Mouse (Mus musculus) heart, adult 2 months (tissue): ENCODE measurements around the gene Myct1. TPM values are rescaled to one million over a fixed set of nuclear protein-coding genes. Genes with fewer than 3 reads are reported as not detected.

Experiments
- DNase-seq, 2 experiments: peaks; one replicate each; pipeline ENCODE4 v3.0.0; 2021
- H3K27ac ChIP-seq: fragments of 200-600 bp; 2 replicates; pipeline ENCODE4 v1.8.1; 2022
- H3K27me3 ChIP-seq: fragments of 200-500 bp; 2 replicates; pipeline ENCODE4 v1.6.1; 2012; ENCODE audit warnings: mild to moderate bottlenecking, low read length, inconsistent platforms, mixed read lengths; ENCODE audit not compliant: control insufficient read depth, insufficient read depth
- H3K36me3 ChIP-seq: fragments of 200-500 bp; 2 replicates; pipeline ENCODE4 v1.6.1; 2012; ENCODE audit warnings: low read length, inconsistent platforms; ENCODE audit not compliant: control insufficient read depth, insufficient read depth
- H3K4me1 ChIP-seq: fragments of 200-500 bp; 2 replicates; pipeline ENCODE4 v1.6.1; 2011; ENCODE audit warnings: low read length; ENCODE audit not compliant: control insufficient read depth, insufficient read depth
- H3K4me3 ChIP-seq: fragments of 200-600 bp; 2 replicates; pipeline ENCODE4 v1.8.1; 2022
- H3K79me2 ChIP-seq: fragments of 200-500 bp; replicated peaks from 2 replicates; pipeline ENCODE4 v1.6.1; 2012; ENCODE audit warnings: mild to moderate bottlenecking, inconsistent platforms, low read length, moderate library complexity, mixed read lengths; ENCODE audit not compliant: control insufficient read depth, insufficient read depth
- H3K9ac ChIP-seq: fragments of 200-500 bp; 2 replicates; pipeline ENCODE4 v1.6.1; 2012; ENCODE audit warnings: low read depth, mild to moderate bottlenecking, control low read depth, inconsistent platforms, low read length, mixed read lengths
- CTCF ChIP-seq: fragments of 200-600 bp; IDR thresholded peaks from 2 replicates; pipeline ENCODE4 v1.8.1; 2022; ENCODE audit warnings: antibody characterized with exemption, mild to moderate bottlenecking, moderate library complexity
- EP300 ChIP-seq: fragments of 200-500 bp; IDR thresholded peaks from 2 replicates; pipeline ENCODE4 v1.6.1; 2011; ENCODE audit warnings: low read depth, low read length, control low read depth; ENCODE audit not compliant: insufficient read depth
- POLR2A ChIP-seq: fragments of 200-500 bp; IDR thresholded peaks from 2 replicates; pipeline ENCODE4 v1.6.1; 2011; ENCODE audit warnings: mild to moderate bottlenecking, low read depth, low read length, control low read depth; ENCODE audit not compliant: insufficient read depth
- WGBS: fragments of 180-500 bp; shearing (Covaris S2); methylation state at CpG from one replicate; pipeline ENCODE4 v1.1.7; 2018; 5-methylcytosine and 5-hydroxymethylcytosine counted together
- intact Hi-C: fragments of 180-260 bp; cut with DNase I; formaldehyde crosslinking; loops from one replicate; pipeline ENCODE4 v1.15.1; 2025
- polyA plus RNA-seq: library from polyadenylated mRNA; depleted of rRNA; stranded (reverse); fragments of >200 nt; gene quantifications from 2 replicates; pipeline ENCODE4 v1.2.3, GENCODE M21; 2012
- total RNA-seq, 2 experiments: library from RNA; stranded (reverse); gene quantifications; 2 replicates each; pipeline ENCODE4 v1.2.3; 2021

Gene Myct1
- total and polyA plus RNA-seq, 3 experiments, result 8.2 to 12.8 (median 8.4) TPM

DNA sequence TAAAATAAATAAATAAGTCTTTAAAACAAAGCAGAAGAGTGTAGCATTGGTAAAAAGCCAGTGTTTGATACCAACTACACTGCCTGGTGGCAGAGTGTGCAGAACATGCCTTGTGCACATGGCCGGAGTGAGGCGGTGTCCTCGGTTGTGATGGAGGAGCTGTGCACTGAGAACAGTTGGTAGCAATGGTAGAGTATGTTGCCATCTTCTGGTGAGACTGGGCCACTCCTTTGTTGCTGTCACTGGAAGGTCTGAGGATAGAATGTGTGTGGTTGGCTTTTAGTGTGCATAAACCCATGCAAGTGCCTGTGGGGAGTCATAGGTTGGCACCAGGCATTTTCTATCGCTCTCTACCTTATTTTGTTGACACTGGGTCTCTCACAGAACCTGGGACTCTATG lies 24.6 kb upstream of the Myct1 start:
- Histone ChIP-seq H3K4me1 (peaks cover 1% of the 10 kb centered on the region), H3K27ac (no peak overlapping the region), H3K4me3 (no peak overlapping the region), H3K9ac (no peak overlapping the region), H3K27me3 (no peaks in the 10 kb centered on the region), H3K79me2 (no peaks in the 10 kb centered on the region), H3K36me3 (no peaks in the 10 kb centered on the region; the same call in 1 of the 2 replicates)
- intact Hi-C loops, result no loop called here
- TF ChIP-seq EP300, result no peak
- peak; percentile 35 for TF ChIP-seq CTCF
- DNase-seq, result no peak
- WGBS, result 92% methylated on average over 4 of the region's 4 CpGs

DNA sequence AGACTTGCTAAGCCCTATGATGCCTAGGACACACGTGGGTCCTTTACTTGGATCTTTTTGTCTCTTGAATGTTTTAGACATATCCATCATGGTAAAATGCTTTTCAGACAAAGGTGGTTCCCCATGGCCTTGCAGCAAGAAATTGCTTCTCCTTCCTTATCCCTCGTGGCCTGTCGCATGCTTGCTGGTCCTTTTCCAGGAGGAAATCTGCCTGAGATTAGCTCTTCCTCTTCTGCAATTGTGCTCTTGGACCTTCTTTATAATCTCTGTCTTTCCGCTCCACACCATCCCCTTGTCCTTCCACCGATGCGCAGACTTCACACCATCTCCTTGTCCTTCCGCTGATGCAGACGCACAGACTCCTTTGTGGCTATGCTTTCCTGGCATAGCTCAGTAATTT lies 23.5 kb upstream of the Myct1 start:
- Histone ChIP-seq H3K27me3 (no peaks in the 10 kb centered on the region), H3K4me3 (no peak overlapping the region), H3K4me1 (peaks cover 1% of the 10 kb centered on the region), H3K27ac (peak overlapping the region; percentile 41; the same call in 1 of the 2 replicates), H3K79me2 (no peaks in the 10 kb centered on the region), H3K36me3 (no peaks in the 10 kb centered on the region; the same call in 1 of the 2 replicates), H3K9ac (no peak overlapping the region)
- intact Hi-C loops, result no loop called here
- TF ChIP-seq POLR2A (no peak), CTCF (no peak), EP300 (no peak)
- WGBS, result 50% methylated on average over 8 of the region's 8 CpGs
- no peak for DNase-seq

DNA sequence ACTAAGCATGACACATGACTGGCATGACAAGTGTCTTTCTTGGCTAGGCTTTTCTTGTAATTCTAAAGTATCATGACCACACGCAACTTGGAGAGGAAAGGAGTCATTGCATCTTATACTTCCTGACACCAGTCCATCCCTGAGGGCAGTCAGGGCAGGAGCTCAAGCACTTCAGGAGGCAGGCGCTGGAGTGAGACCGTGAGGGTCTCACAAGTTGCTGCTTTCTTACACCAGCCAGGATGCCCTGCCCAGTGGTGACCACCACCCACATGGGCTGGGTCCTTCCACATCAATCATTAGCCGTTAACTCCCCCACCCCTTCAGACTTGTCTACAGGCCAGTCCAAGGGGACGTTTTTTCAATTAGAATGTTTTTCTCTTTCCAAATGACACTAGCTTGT lies 22.2 kb upstream of the Myct1 start:
- H3K9ac ChIP-seq, result no peak overlapping the region
- peaks cover 1% of the 10 kb centered on the region for H3K4me1 ChIP-seq
- DNase-seq, result no peak
- no peak for TF ChIP-seq POLR2A
- TF ChIP-seq EP300, result no peak
- TF ChIP-seq CTCF, result no peak
- H3K27ac ChIP-seq, result no peak overlapping the region
- WGBS, result 49% methylated on average over 5 of the region's 5 CpGs
- H3K79me2 ChIP-seq, result no peaks in the 10 kb centered on the region
- H3K4me3 ChIP-seq, result no peak overlapping the region
- intact Hi-C loops, result no loop called here
- H3K36me3 ChIP-seq, result no peaks in the 10 kb centered on the region; the same call in 1 of the 2 replicates
- H3K27me3 ChIP-seq, result no peaks in the 10 kb centered on the region

GRCm38 (mm10) chr10:5573328-5573727 lies 20.2 kb upstream of the Myct1 start:
- Histone ChIP-seq H3K4me3 (no peak overlapping the region), H3K4me1 (peaks cover 1% of the 10 kb centered on the region), H3K27ac (no peak overlapping the region), H3K27me3 (no peaks in the 10 kb centered on the region), H3K36me3 (no peaks in the 10 kb centered on the region; the same call in 1 of the 2 replicates), H3K79me2 (no peaks in the 10 kb centered on the region), H3K9ac (no peak overlapping the region)
- TF ChIP-seq CTCF (peak; percentile 47), POLR2A (no peak)
- DNase-seq, result no peak
- 58% methylated on average over 2 of the region's 2 CpGs for WGBS
- intact Hi-C loops, result no loop called here

GRCm38 (mm10) chr10:5591061-5591460 lies 2.5 kb upstream of the Myct1 start:
- Histone ChIP-seq H3K27me3 (no peaks in the 10 kb centered on the region), H3K36me3 (no peaks in the 10 kb centered on the region), H3K4me3 (no peak overlapping the region), H3K9ac (peak overlapping the region; percentile 16; the same call in 1 of the 2 replicates), H3K79me2 (no peaks in the 10 kb centered on the region), H3K27ac (peak overlapping the region; percentile 40; the same call in 1 of the 2 replicates), H3K4me1 (peaks cover 6% of the 10 kb centered on the region)
- WGBS, result 78% methylated on average over 2 of the region's 2 CpGs
- DNase-seq, result peak in 1 of 2 experiments; percentile 14
- TF ChIP-seq EP300 (no peak), POLR2A (peak; percentile 46; the same call in 1 of the 2 replicates)
- intact Hi-C loops, result loop anchor here (5.0 kb wide), 2 partner anchors 39 to 79 kb away; partner anchors contain the start of gene Syne1

GRCm38 (mm10) chr10:5591996-5592395 lies 1.6 kb upstream of the Myct1 start:
- Histone ChIP-seq H3K79me2 (no peaks in the 10 kb centered on the region), H3K27ac (peak overlapping the region; percentile 81), H3K9ac (peak overlapping the region; percentile 61; the same call in 1 of the 2 replicates), H3K36me3 (no peaks in the 10 kb centered on the region), H3K27me3 (no peaks in the 10 kb centered on the region), H3K4me3 (peak overlapping the region; percentile 15), H3K4me1 (peaks cover 6% of the 10 kb centered on the region)
- 33% methylated on average over 4 of the region's 4 CpGs for WGBS
- TF ChIP-seq POLR2A, result peak; percentile 74; the same call in 1 of the 2 replicates
- TF ChIP-seq EP300, result peak; percentile 83
- TF ChIP-seq CTCF, result no peak
- DNase-seq, result peak; percentile 39 to 66
- intact Hi-C loops, result loop anchor here (5.0 kb wide), 2 partner anchors 40 to 80 kb away; partner anchors contain the start of gene Syne1
